Mouse (Mus musculus): ENCODE measurements around the gene Neurod6. TPM values are rescaled to one million over a fixed set of nuclear protein-coding genes. Genes with fewer than 3 reads are reported as not detected.

The Neurod6 gene
- polyA plus RNA-seq, 1 experiment from 2014 or later = 0.21 TPM

Other genes starting within 250 kb of the Neurod6 start
- gene Adcyap1r1, start 229.3 kb downstream of the Neurod6 start, polyA plus RNA-seq (2016; fragmentation: Nextera tagmentation; extraction: Ambion mirVana) = 3.4 and 3.9 TPM in 2 replicates
- not detected in 2 replicates for gene Itprid1, start 155.6 kb upstream of the Neurod6 start, polyA plus RNA-seq (2016; fragmentation: Nextera tagmentation; extraction: Ambion mirVana)